Mouse (Mus musculus) olfactory bulb, adult 2 months (tissue): ENCODE measurements around the gene Cmah.

Experiments used
- CTCF ChIP-seq: fragments of 200-500 bp; IDR thresholded peaks from 2 replicates; pipeline ENCODE4 v1.5.1; 2012; ENCODE audit warnings: low read depth, mild to moderate bottlenecking, low read length, moderate library complexity; ENCODE audit not compliant: insufficient read depth
- POLR2A ChIP-seq: fragments of 200-500 bp; IDR thresholded peaks from 2 replicates; pipeline ENCODE4 v1.6.1; 2012; ENCODE audit warnings: mild to moderate bottlenecking, low read depth, low read length, moderate library complexity; ENCODE audit not compliant: insufficient read depth

DNA sequence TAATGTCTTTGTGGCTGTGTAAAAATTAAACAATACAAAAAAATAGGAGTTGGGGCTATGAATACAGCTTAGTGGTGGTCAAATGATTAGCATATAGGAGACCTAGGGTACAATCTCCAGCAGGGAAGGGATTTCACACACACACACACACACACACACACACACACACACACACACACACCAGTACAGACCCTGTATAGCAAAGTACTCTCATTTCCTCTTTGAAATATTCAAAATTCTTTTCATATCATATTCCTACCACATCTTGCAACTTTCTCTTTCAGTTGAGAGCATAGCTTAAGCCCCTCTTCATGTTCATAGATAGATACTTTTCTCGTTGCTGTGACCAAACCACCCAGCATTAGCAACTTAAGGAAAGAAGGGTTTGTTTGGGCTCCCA lies 181.7 kb downstream of the Cmah start:
- TF ChIP-seq POLR2A (no peak), CTCF (no peak)
